Mouse (Mus musculus): ENCODE measurements around the gene Lysmd2. TPM values are rescaled to one million over a fixed set of nuclear protein-coding genes. Genes with fewer than 3 reads are reported as not detected.

The Lysmd2 gene
- total and polyA plus RNA-seq, 3 experiments, result not detected

- TF ChIP-seq TCF12 (IDR thresholded peaks at IDR 0.05; ENCODE audit: low read depth, low read length) (no peak), EP300 (IDR thresholded peaks at IDR 0.05; ENCODE audit: low read depth in 1 of 2, low read length in 2 of 2) (no peak)
These were observed 43.7 kb upstream of the Lysmd2 start (continued) for GRCm38 (mm10) chr9:75581694-75582350.

- H3K9ac ChIP-seq (ENCODE audit: control insufficient read depth, low read depth, low read length, poor library complexity, severe bottlenecking), result no peak overlapping the region
- H3K9me3 ChIP-seq (replicated peaks; ENCODE audit: insufficient read depth, low read length), result no peaks in the 10 kb centered on the region
- H3K36me3 ChIP-seq (ENCODE audit: control insufficient read depth in 1 of 2, insufficient read depth in 2 of 2, low read length in 2 of 2), result no peaks in the 10 kb centered on the region
- no peaks in the 10 kb centered on the region for H3K79me2 ChIP-seq (ENCODE audit: control insufficient read depth, insufficient read depth, low read length, poor library complexity)
- TF ChIP-seq E2F4 (IDR thresholded peaks at IDR 0.05; ENCODE audit: borderline replicate concordance, low read depth, low read length) (no peak), CTCF (IDR thresholded peaks at IDR 0.05 in 2 of 3, conservative IDR thresholded peaks at IDR 0.05 in 1 of 3; ENCODE audit: control insufficient read depth in 1 of 3, insufficient read depth in 1 of 3, low read depth in 2 of 3, low read length in 3 of 3, poor library complexity in 1 of 3, severe bottlenecking in 1 of 3) (no peak), ZMIZ1 (IDR thresholded peaks at IDR 0.05; ENCODE audit: low read depth, low read length) (no peak), CHD1 (IDR thresholded peaks at IDR 0.05; ENCODE audit: low read depth, low read length) (no peak), SIN3A (IDR thresholded peaks at IDR 0.05; ENCODE audit: low read length) (no peak), POLR2AphosphoS2 (IDR thresholded peaks at IDR 0.05; ENCODE audit: low read length) (no peak), ZKSCAN1 (IDR thresholded peaks at IDR 0.05; ENCODE audit: low read depth, low read length) (no peak), MAZ (IDR thresholded peaks at IDR 0.05; ENCODE audit: low read depth, low read length) (no peak), POLR2AphosphoS5 (IDR thresholded peaks at IDR 0.05; ENCODE audit: borderline replicate concordance, low read depth, low read length) (no peak)
- no peak overlapping the region for H3K27ac ChIP-seq (ENCODE audit: control insufficient read depth, low read depth, low read length)
- H3K27me3 ChIP-seq (ENCODE audit: control insufficient read depth in 1 of 2, insufficient read depth in 2 of 2, low read length in 2 of 2), result peaks cover 0 to 3% of the 10 kb centered on the region in 2 experiments; a peak in 2 of 4 replicates
- H3K4me3 ChIP-seq (ENCODE audit: control insufficient read depth in 1 of 2, insufficient read depth in 1 of 2, low read depth in 2 of 2, low read length in 2 of 2), result no peak overlapping the region
- H3K4me1 ChIP-seq (ENCODE audit: control insufficient read depth in 1 of 2, insufficient read depth in 2 of 2, low read length in 2 of 2), result no peaks in the 10 kb centered on the region
- DNase-seq (ENCODE audit: low read depth, low spot score), result no peak
These were observed 35.4 kb upstream of the Lysmd2 start for GRCm38 (mm10) chr9:75589850-75590790.

- Histone ChIP-seq H3K79me2 (ENCODE audit: control insufficient read depth, insufficient read depth, low read length, poor library complexity) (no peaks in the 10 kb centered on the region), H3K36me3 (ENCODE audit: control insufficient read depth in 1 of 2, insufficient read depth in 2 of 2, low read length in 2 of 2) (no peaks in the 10 kb centered on the region), H3K4me1 (ENCODE audit: control insufficient read depth in 1 of 2, insufficient read depth in 2 of 2, low read length in 2 of 2) (no peaks in the 10 kb centered on the region), H3K9ac (ENCODE audit: control insufficient read depth, low read depth, low read length, poor library complexity, severe bottlenecking) (no peak overlapping the region), H3K9me3 (replicated peaks; ENCODE audit: insufficient read depth, low read length) (no peaks in the 10 kb centered on the region), H3K4me3 (ENCODE audit: control insufficient read depth in 1 of 2, insufficient read depth in 1 of 2, low read depth in 2 of 2, low read length in 2 of 2) (no peak overlapping the region), H3K27ac (ENCODE audit: control insufficient read depth, low read depth, low read length) (no peak overlapping the region), H3K27me3 (ENCODE audit: control insufficient read depth in 1 of 2, insufficient read depth in 2 of 2, low read length in 2 of 2) (peaks cover 0 to 2% of the 10 kb centered on the region in 2 experiments; a peak in 1 of 4 replicates)
- no peak for DNase-seq (ENCODE audit: low read depth, low spot score)
- TF ChIP-seq CHD1 (IDR thresholded peaks at IDR 0.05; ENCODE audit: low read depth, low read length) (no peak), KAT2A (conservative IDR thresholded peaks at IDR 0.05; ENCODE audit: low read depth, low read length) (no peak), EP300 (IDR thresholded peaks at IDR 0.05; ENCODE audit: low read depth in 1 of 2, low read length in 2 of 2) (no peak), MAZ (IDR thresholded peaks at IDR 0.05; ENCODE audit: low read depth, low read length) (no peak), SMC3 (IDR thresholded peaks at IDR 0.05; ENCODE audit: low read depth, low read length) (no peak), NELFE (IDR thresholded peaks at IDR 0.05; ENCODE audit: low read depth, low read length) (no peak), MAX (IDR thresholded peaks at IDR 0.05; ENCODE audit: low read length) (no peak), GABPA (IDR thresholded peaks at IDR 0.05; ENCODE audit: low read depth, low read length) (no peak), ETS1 (IDR thresholded peaks at IDR 0.05; ENCODE audit: low read depth, low read length) (no peak), GATA1 (IDR thresholded peaks at IDR 0.05; ENCODE audit: low read depth, low read length) (no peak), RAD21 (IDR thresholded peaks at IDR 0.05; ENCODE audit: low read depth, low read length) (no peak), MXI1 (IDR thresholded peaks at IDR 0.05; ENCODE audit: low read depth, low read length) (no peak), ZMIZ1 (IDR thresholded peaks at IDR 0.05; ENCODE audit: low read depth, low read length) (no peak)
These were observed 32.1 kb upstream of the Lysmd2 start for GRCm38 (mm10) chr9:75593481-75593880.

Measured in MEL (cell line).